Mouse (Mus musculus): ENCODE results near the gene Medag. TPM values are rescaled to one million over a fixed set of nuclear protein-coding genes. Genes with fewer than 3 reads are reported as not detected.

The Medag gene
- total RNA-seq, 2 experiments from 2014 or later, result 3.2 to 3.6 TPM

- no peak for DNase-seq (ENCODE audit: low spot score in 2 of 2)
Measured at GRCm38 (mm10) chr5:149427277-149428060, 15.9 kb downstream of the Medag start.

GRCm38 (mm10) chr5:149428347-149428746 lies 16.8 kb downstream of the Medag start:
- no peak for DNase-seq (ENCODE audit: low spot score in 2 of 2)

- no peak for DNase-seq (ENCODE audit: low spot score in 2 of 2)
Measured at GRCm38 (mm10) chr5:149428810-149429255, 17.3 kb downstream of the Medag start.

- DNase-seq (ENCODE audit: low spot score in 2 of 2), result peak in 1 of 2 experiments; percentile 34
Measured at GRCm38 (mm10) chr5:149429541-149429940, 18.0 kb downstream of the Medag start.

GRCm38 (mm10) chr5:149430943-149431342 lies 19.4 kb downstream of the Medag start:
- DNase-seq (ENCODE audit: low spot score in 2 of 2), result no peak

- DNase-seq (ENCODE audit: low spot score in 2 of 2), result no peak
Measured at GRCm38 (mm10) chr5:149433618-149434017, 22.1 kb downstream of the Medag start.

- no peak for DNase-seq (ENCODE audit: low spot score in 2 of 2)
Measured at GRCm38 (mm10) chr5:149434141-149434690, 22.7 kb downstream of the Medag start.

GRCm38 (mm10) chr5:149436541-149436940 lies 25.0 kb downstream of the Medag start:
- no peak for DNase-seq (ENCODE audit: low spot score in 2 of 2)

- DNase-seq (ENCODE audit: low spot score in 2 of 2), result no peak
Measured at GRCm38 (mm10) chr5:149437150-149437549, 25.6 kb downstream of the Medag start.

GRCm38 (mm10) chr5:149439531-149440179 lies 28.1 kb downstream of the Medag start, which contains the start of gene Tex26:
Gene Tex26, plus strand, starts transcription at chr5:149439660.
- peak; percentile 9 to 45 for DNase-seq (ENCODE audit: low spot score in 2 of 2)

- DNase-seq (ENCODE audit: low spot score in 2 of 2), result peak; percentile 64 to 86
Measured at GRCm38 (mm10) chr5:149440180-149440573, 28.6 kb downstream of the Medag start.

- DNase-seq (ENCODE audit: low spot score in 2 of 2), result no peak
Measured at GRCm38 (mm10) chr5:149441646-149442276, 30.2 kb downstream of the Medag start.

GRCm38 (mm10) chr5:149442277-149442660 lies 30.7 kb downstream of the Medag start:
- DNase-seq (ENCODE audit: low spot score in 2 of 2), result no peak

GRCm38 (mm10) chr5:149444451-149444850 lies 32.9 kb downstream of the Medag start:
- no peak for DNase-seq (ENCODE audit: low spot score in 2 of 2)

- DNase-seq (ENCODE audit: low spot score in 2 of 2), result no peak
Measured at GRCm38 (mm10) chr5:149446495-149446894, 34.9 kb downstream of the Medag start.

- DNase-seq (ENCODE audit: low spot score in 2 of 2), result no peak
Measured at GRCm38 (mm10) chr5:149447733-149448132, 36.2 kb downstream of the Medag start.

- no peak for DNase-seq (ENCODE audit: low spot score in 2 of 2)
Measured at GRCm38 (mm10) chr5:149449406-149449805, 37.9 kb downstream of the Medag start.

GRCm38 (mm10) chr5:149451209-149451681 lies 39.7 kb downstream of the Medag start:
- DNase-seq (ENCODE audit: low spot score in 2 of 2), result no peak

GRCm38 (mm10) chr5:149454281-149454680 lies 42.7 kb downstream of the Medag start:
- peak; percentile 59 to 88 for DNase-seq (ENCODE audit: low spot score in 2 of 2)

- no peak for DNase-seq (ENCODE audit: low spot score in 2 of 2)
Measured at GRCm38 (mm10) chr5:149456544-149456943, 45.0 kb downstream of the Medag start.

- DNase-seq (ENCODE audit: low spot score in 2 of 2), result no peak
Measured at GRCm38 (mm10) chr5:149462071-149462470, 50.5 kb downstream of the Medag start.
